Mouse (Mus musculus) liver, embryonic 16.5 days (tissue): ENCODE measurements around the gene Gtpbp3. TPM values are rescaled to one million over a fixed set of nuclear protein-coding genes. Genes with fewer than 3 reads are reported as not detected.

Experiments used
- ATAC-seq: fragments of 200-750 bp; cut with Nextera tagmentation; 2 replicates; pipeline ENCODE4 v1.8.0; 2017; ENCODE audit warnings: low read depth, mild to moderate bottlenecking, moderate number of reproducible peaks, moderate library complexity
- H3K27ac ChIP-seq: fragments of 300-500 bp; sonication (generic); 2 replicates; pipeline ENCODE4 v1.5.1; 2014; ENCODE audit warnings: mild to moderate bottlenecking, low read length
- H3K27me3 ChIP-seq: fragments of 300-500 bp; sonication (generic); 2 replicates; pipeline ENCODE4 v1.6.1; 2014; ENCODE audit warnings: low read depth, low read length, mixed read lengths; ENCODE audit not compliant: control insufficient read depth, insufficient read depth
- H3K36me3 ChIP-seq: fragments of 300-500 bp; sonication (generic); 2 replicates; pipeline ENCODE4 v1.6.1; 2014; ENCODE audit warnings: mild to moderate bottlenecking; ENCODE audit not compliant: control insufficient read depth, insufficient read depth
- H3K4me1 ChIP-seq: fragments of 300-500 bp; sonication (generic); 2 replicates; pipeline ENCODE4 v1.6.1; 2014; ENCODE audit warnings: low read depth, low read length, mixed read lengths; ENCODE audit not compliant: control insufficient read depth
- H3K4me2 ChIP-seq: fragments of 300-500 bp; sonication (generic); 2 replicates; pipeline ENCODE4 v1.6.1; 2014; ENCODE audit warnings: low read depth, low read length, mixed read lengths
- H3K4me3 ChIP-seq: fragments of 300-500 bp; sonication (generic); 2 replicates; pipeline ENCODE4 v1.5.1; 2014; ENCODE audit warnings: low read depth, mild to moderate bottlenecking, low read length
- H3K9ac ChIP-seq: fragments of 300-500 bp; sonication (generic); 2 replicates; pipeline ENCODE4 v1.6.1; 2014; ENCODE audit warnings: low read depth, low read length
- H3K9me3 ChIP-seq: fragments of 300-500 bp; sonication (generic); replicated peaks from 2 replicates; pipeline ENCODE4 v1.6.1; 2016; ENCODE audit warnings: low read length; ENCODE audit not compliant: control insufficient read depth
- WGBS: fragments of 180-500 bp; shearing (Covaris S2); extraction: QIAGEN DNeasy Blood & Tissue Kit; methylation state at CpG from one replicate; pipeline ENCODE4 v1.1.7; 2014; ENCODE audit not compliant: insufficient replicate concordance; 5-methylcytosine and 5-hydroxymethylcytosine counted together
- polyA plus RNA-seq: library from polyadenylated mRNA; unstranded; fragments of >200 nt; fragmentation: Nextera tagmentation; extraction: Ambion mirVana; gene quantifications from 2 replicates; pipeline ENCODE4 v1.2.1, GENCODE M21; 2015

The Gtpbp3 gene
- polyA plus RNA-seq, 1 experiment from 2014 or later: 5.3 TPM

GRCm38 (mm10) chr8:71460716-71461115 lies 27.2 kb upstream of the Gtpbp3 start:
- no peak for ATAC-seq
- Histone ChIP-seq H3K27ac (no peak overlapping the region), H3K9ac (no peak overlapping the region), H3K4me1 (peaks cover 27% of the 10 kb centered on the region), H3K4me3 (no peak overlapping the region), H3K4me2 (no peak overlapping the region), H3K36me3 (no peaks in the 10 kb centered on the region), H3K27me3 (no peaks in the 10 kb centered on the region), H3K9me3 (no peaks in the 10 kb centered on the region)
- WGBS: 83% methylated on average over 6 of the region's 6 CpGs

GRCm38 (mm10) chr8:71461152-71461840 lies 26.6 kb upstream of the Gtpbp3 start:
- Histone ChIP-seq H3K9me3 (no peaks in the 10 kb centered on the region), H3K4me3 (no peak overlapping the region), H3K27me3 (no peaks in the 10 kb centered on the region), H3K27ac (no peak overlapping the region), H3K4me2 (no peak overlapping the region), H3K4me1 (peaks cover 32% of the 10 kb centered on the region), H3K36me3 (no peaks in the 10 kb centered on the region; the same call in 1 of the 2 replicates), H3K9ac (no peak overlapping the region)
- WGBS: 86% methylated on average over 47 of the region's 47 CpGs
- ATAC-seq: no peak

GRCm38 (mm10) chr8:71462191-71462590 lies 25.7 kb upstream of the Gtpbp3 start:
- peaks cover 28% of the 10 kb centered on the region for H3K4me1 ChIP-seq
- ATAC-seq: no peak
- H3K27me3 ChIP-seq: no peaks in the 10 kb centered on the region
- H3K4me2 ChIP-seq: peak overlapping the region; percentile 98
- no peaks in the 10 kb centered on the region; the same call in 1 of the 2 replicates for H3K36me3 ChIP-seq
- no peak overlapping the region for H3K9ac ChIP-seq
- H3K27ac ChIP-seq: no peak overlapping the region
- no peaks in the 10 kb centered on the region for H3K9me3 ChIP-seq
- H3K4me3 ChIP-seq: no peak overlapping the region
- WGBS: 59% methylated on average over 4 of the region's 4 CpGs

- no peak for ATAC-seq
- WGBS: 4% methylated on average over 16 of the region's 16 CpGs
- Histone ChIP-seq H3K27ac (no peak overlapping the region), H3K4me1 (peaks cover 27% of the 10 kb centered on the region), H3K4me2 (peak overlapping the region; percentile 98), H3K9ac (peak overlapping the region; percentile 91), H3K9me3 (no peaks in the 10 kb centered on the region), H3K4me3 (peak overlapping the region; percentile 90), H3K36me3 (no peaks in the 10 kb centered on the region; the same call in 1 of the 2 replicates), H3K27me3 (no peaks in the 10 kb centered on the region)
Measured at GRCm38 (mm10) chr8:71462786-71463185, 25.1 kb upstream of the Gtpbp3 start.

- H3K27me3 ChIP-seq: no peaks in the 10 kb centered on the region
- H3K4me3 ChIP-seq: peak within 1 kb of the TSS; percentile 90
- under 1% methylated on average over 54 of the region's 55 CpGs for WGBS
- H3K4me1 ChIP-seq: peaks cover 27% of the 10 kb centered on the region
- H3K27ac ChIP-seq: peak within 1 kb of the TSS; percentile 50
- H3K4me2 ChIP-seq: peak within 1 kb of the TSS; percentile 98
- H3K9ac ChIP-seq: peak within 1 kb of the TSS; percentile 91
- H3K9me3 ChIP-seq: no peaks in the 10 kb centered on the region
- ATAC-seq: peak; percentile 76
- no peaks in the 10 kb centered on the region; the same call in 1 of the 2 replicates for H3K36me3 ChIP-seq
Measured at GRCm38 (mm10) chr8:71463188-71464033, 24.5 kb upstream of the Gtpbp3 start, which contains the start of gene Abhd8. Gene Abhd8 (minus strand): TSS chr8:71463655.

- WGBS: under 1% methylated on average over 59 of the region's 59 CpGs
- peak within 1 kb of the TSS; percentile 98 for H3K4me2 ChIP-seq
- H3K36me3 ChIP-seq: no peaks in the 10 kb centered on the region; the same call in 1 of the 2 replicates
- H3K9me3 ChIP-seq: no peaks in the 10 kb centered on the region
- H3K4me3 ChIP-seq: peak within 1 kb of the TSS; percentile 90
- peak within 1 kb of the TSS; percentile 87 for H3K9ac ChIP-seq
- H3K4me1 ChIP-seq: peaks cover 32% of the 10 kb centered on the region
- no peaks in the 10 kb centered on the region for H3K27me3 ChIP-seq
- ATAC-seq: peak; percentile 75
- H3K27ac ChIP-seq: peak within 1 kb of the TSS; percentile 81
Measured at GRCm38 (mm10) chr8:71464513-71465500, 23.1 kb upstream of the Gtpbp3 start, which contains the start of gene Mrpl34. Gene Mrpl34 (plus strand): TSS chr8:71464959.

- H3K4me3 ChIP-seq: peak overlapping the region; percentile 90
- peak overlapping the region; percentile 87 for H3K9ac ChIP-seq
- no peak for ATAC-seq
- peak overlapping the region; percentile 96 for H3K4me2 ChIP-seq
- H3K4me1 ChIP-seq: peaks cover 41% of the 10 kb centered on the region
- H3K36me3 ChIP-seq: no peaks in the 10 kb centered on the region; the same call in 1 of the 2 replicates
- WGBS: 69% methylated on average over 8 of the region's 8 CpGs
- no peaks in the 10 kb centered on the region for H3K9me3 ChIP-seq
- H3K27ac ChIP-seq: no peak overlapping the region; the same call in 1 of the 2 replicates
- H3K27me3 ChIP-seq: no peaks in the 10 kb centered on the region
Measured at GRCm38 (mm10) chr8:71465733-71466132, 22.2 kb upstream of the Gtpbp3 start.

GRCm38 (mm10) chr8:71466198-71466597 lies 21.7 kb upstream of the Gtpbp3 start:
- Histone ChIP-seq H3K27me3 (no peaks in the 10 kb centered on the region), H3K9ac (no peak overlapping the region), H3K4me2 (no peak overlapping the region), H3K36me3 (no peaks in the 10 kb centered on the region; the same call in 1 of the 2 replicates), H3K4me3 (no peak overlapping the region), H3K4me1 (peaks cover 43% of the 10 kb centered on the region), H3K27ac (no peak overlapping the region), H3K9me3 (no peaks in the 10 kb centered on the region)
- WGBS: 84% methylated on average over 5 of the region's 5 CpGs
- ATAC-seq: no peak
